Mouse (Mus musculus): Measurements from ENCODE around the gene Tfpt. TPM values are rescaled to one million over a fixed set of nuclear protein-coding genes. Genes with fewer than 3 reads are reported as not detected.

The Tfpt gene
- total and polyA plus RNA-seq, 2 experiments: 4.3 to 5.7 TPM

DNA sequence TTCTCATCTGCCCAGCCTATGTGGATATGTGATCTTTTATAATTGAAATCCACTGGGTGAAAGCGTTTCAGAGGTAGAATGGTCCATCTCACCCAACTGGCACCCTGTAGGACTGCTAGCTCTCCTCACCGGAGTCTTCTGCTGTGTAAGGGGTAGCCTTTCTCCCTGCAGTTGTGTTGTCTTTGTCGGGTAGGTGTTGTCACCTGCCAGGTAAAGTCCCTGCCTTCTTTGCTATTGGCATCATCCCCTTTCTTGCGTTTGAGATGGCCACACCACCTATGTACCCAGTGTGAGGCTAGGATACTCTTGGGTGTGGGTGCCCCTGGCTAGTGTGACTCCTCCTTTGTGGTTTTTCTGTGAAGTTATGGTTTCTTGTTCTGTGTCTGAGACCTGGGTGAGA is 16.9 kb upstream of the Tfpt start:
- H3K79me2 ChIP-seq (ENCODE audit: control insufficient read depth, insufficient read depth, low read length): peaks cover 24% of the 10 kb centered on the region
- peaks cover 15% of the 10 kb centered on the region for H3K4me1 ChIP-seq (ENCODE audit: control insufficient read depth, insufficient read depth, low read length)
- peak overlapping the region; percentile 21; the same call in 1 of the 2 replicates for H3K9ac ChIP-seq (ENCODE audit: low read depth, low read length)
- DNase-seq (ENCODE audit: extremely low read depth, low read depth, low spot score): no peak
- no peak overlapping the region for H3K27ac ChIP-seq (replicated peaks; ENCODE audit: insufficient read depth, low read depth, low read length)
- no peaks in the 10 kb centered on the region for H3K27me3 ChIP-seq (ENCODE audit: control insufficient read depth, insufficient read depth, low read length)
- peaks cover 13% of the 10 kb centered on the region for H3K36me3 ChIP-seq (ENCODE audit: control insufficient read depth, insufficient read depth, low read length)
- TF ChIP-seq POLR2A (IDR thresholded peaks at IDR 0.05; ENCODE audit: extremely low read depth, insufficient read depth, low read length) (no peak), CTCF (IDR thresholded peaks at IDR 0.05; ENCODE audit: low read depth, low read length) (no peak)
- WGBS: 59% methylated on average over 4 of the region's 4 CpGs
- no peak overlapping the region for H3K4me3 ChIP-seq (ENCODE audit: insufficient read depth, low read depth, low read length)

DNA sequence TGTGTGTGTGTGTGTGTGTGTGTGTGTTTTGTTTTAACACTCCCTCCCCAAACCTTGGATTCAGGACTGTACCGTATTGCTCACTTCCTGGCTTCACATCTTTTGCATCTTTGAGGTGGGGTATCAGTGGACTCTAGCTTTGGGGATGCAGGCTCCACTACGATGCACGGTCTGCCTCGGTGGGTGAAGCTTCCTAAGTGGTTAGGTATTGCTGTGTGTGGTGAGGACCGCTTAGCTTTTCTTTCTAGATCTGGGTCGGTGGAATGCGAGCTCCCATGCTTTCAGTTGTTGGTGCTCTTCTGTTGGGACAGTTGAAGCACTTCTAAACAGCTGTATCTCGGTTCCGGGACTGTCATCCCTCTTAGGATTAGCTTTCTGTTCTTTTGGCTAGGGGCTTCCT is 16.5 kb upstream of the Tfpt start:
- Histone ChIP-seq H3K9ac (ENCODE audit: low read depth, low read length) (peak overlapping the region; percentile 98), H3K4me1 (ENCODE audit: control insufficient read depth, insufficient read depth, low read length) (peaks cover 15% of the 10 kb centered on the region), H3K36me3 (ENCODE audit: control insufficient read depth, insufficient read depth, low read length) (peaks cover 9% of the 10 kb centered on the region), H3K27ac (replicated peaks; ENCODE audit: insufficient read depth, low read depth, low read length) (0 out of 2 replicates have a peak overlapping the region, but pooled peaks have one; percentile 94), H3K27me3 (ENCODE audit: control insufficient read depth, insufficient read depth, low read length) (no peaks in the 10 kb centered on the region), H3K4me3 (ENCODE audit: insufficient read depth, low read depth, low read length) (peak overlapping the region; percentile 97), H3K79me2 (ENCODE audit: control insufficient read depth, insufficient read depth, low read length) (peaks cover 24% of the 10 kb centered on the region)
- DNase-seq (ENCODE audit: extremely low read depth, low read depth, low spot score): no peak
- TF ChIP-seq POLR2A (IDR thresholded peaks at IDR 0.05; ENCODE audit: extremely low read depth, insufficient read depth, low read length): no peak
- no peak for TF ChIP-seq CTCF (IDR thresholded peaks at IDR 0.05; ENCODE audit: low read depth, low read length)
- WGBS: 10% methylated on average over 9 of the region's 9 CpGs

DNA sequence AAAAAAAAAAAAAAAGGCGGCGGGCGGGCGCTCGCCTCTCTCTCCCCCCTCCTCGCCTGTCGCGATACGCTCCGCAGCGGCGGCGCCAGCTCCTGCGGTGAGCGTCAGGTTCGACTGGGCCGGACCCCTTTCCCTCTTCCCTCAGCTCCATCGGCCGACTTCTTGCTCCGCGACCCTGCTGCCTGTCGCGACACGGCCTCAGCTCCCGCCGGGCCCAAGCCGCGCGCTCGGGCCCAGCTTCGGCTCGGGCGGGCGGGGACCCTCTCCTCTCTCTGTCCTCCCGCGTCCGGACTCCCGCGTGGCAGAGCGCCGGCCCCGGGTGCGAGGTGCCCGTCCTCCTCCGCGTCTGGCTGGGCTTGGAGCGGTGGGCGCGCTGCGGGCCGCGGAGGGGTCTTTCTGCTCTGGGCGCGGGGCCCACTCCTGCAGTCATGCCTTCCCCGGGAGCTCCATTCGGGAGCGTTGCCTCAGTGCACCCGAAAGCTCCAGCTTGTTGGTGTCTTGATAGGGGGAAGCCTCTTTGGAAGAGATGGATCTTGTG is 15.8 kb upstream of the Tfpt start:
- Histone ChIP-seq H3K27ac (replicated peaks; ENCODE audit: insufficient read depth, low read depth, low read length) (peak overlapping the region; percentile 94), H3K4me1 (ENCODE audit: control insufficient read depth, insufficient read depth, low read length) (peaks cover 15% of the 10 kb centered on the region), H3K79me2 (ENCODE audit: control insufficient read depth, insufficient read depth, low read length) (peaks cover 24% of the 10 kb centered on the region), H3K27me3 (ENCODE audit: control insufficient read depth, insufficient read depth, low read length) (no peaks in the 10 kb centered on the region), H3K9ac (ENCODE audit: low read depth, low read length) (peak overlapping the region; percentile 98), H3K36me3 (ENCODE audit: control insufficient read depth, insufficient read depth, low read length) (peaks cover 4% of the 10 kb centered on the region), H3K4me3 (ENCODE audit: insufficient read depth, low read depth, low read length) (peak overlapping the region; percentile 97)
- under 1% methylated on average over 54 of the region's 58 CpGs for WGBS
- no peak for TF ChIP-seq POLR2A (IDR thresholded peaks at IDR 0.05; ENCODE audit: extremely low read depth, insufficient read depth, low read length)
- no peak for TF ChIP-seq CTCF (IDR thresholded peaks at IDR 0.05; ENCODE audit: low read depth, low read length)
- no peak for DNase-seq (ENCODE audit: extremely low read depth, low read depth, low spot score)

DNA sequence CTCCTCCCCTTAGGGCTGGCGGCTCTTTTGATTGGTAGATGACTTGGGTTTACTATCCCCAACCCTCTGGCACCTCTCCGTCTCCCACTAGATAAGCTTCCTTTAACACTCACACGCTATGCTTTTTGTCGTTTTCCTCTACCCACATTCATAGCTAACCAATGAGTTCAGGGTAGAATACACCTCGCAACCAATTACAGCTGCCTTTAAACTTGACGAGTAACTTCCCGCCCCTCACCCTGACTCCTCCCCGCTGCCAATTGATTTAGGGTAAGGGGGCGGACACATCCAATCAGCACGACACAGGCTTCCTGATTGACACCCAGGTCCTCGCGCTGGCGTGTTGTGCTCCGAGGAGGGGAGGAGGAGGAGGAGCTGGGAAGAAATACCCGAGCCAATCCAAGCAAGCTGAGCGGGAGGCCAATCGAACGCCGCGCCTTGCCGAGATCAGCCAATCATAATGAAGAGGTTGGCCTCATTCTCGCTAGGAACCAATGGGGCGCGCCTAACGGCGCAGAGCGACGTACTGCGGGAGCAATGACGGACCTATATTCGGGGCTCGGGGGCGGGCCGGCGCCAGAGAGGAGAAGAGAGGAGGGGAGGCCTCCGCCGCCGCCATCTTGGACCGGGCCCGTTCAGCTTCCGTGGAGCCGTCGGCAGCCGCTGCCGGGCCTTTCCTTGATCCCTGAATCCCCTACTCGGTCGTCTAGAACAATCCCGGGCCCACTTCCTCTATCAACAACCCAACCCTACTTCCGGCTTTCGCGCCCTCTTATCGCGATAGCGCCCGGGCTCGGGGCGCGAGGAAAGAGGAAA is 15.2 kb upstream of the Tfpt start, which contains the start of gene Cnot3:
Gene Cnot3, plus strand, starts transcription at position 597 of the 816 bp plus-strand sequence.
- TF ChIP-seq POLR2A (IDR thresholded peaks at IDR 0.05; ENCODE audit: extremely low read depth, insufficient read depth, low read length) (peak; percentile 83), CTCF (IDR thresholded peaks at IDR 0.05; ENCODE audit: low read depth, low read length) (no peak)
- Histone ChIP-seq H3K27me3 (ENCODE audit: control insufficient read depth, insufficient read depth, low read length) (no peaks in the 10 kb centered on the region), H3K4me1 (ENCODE audit: control insufficient read depth, insufficient read depth, low read length) (peaks cover 15% of the 10 kb centered on the region), H3K4me3 (ENCODE audit: insufficient read depth, low read depth, low read length) (peak within 1 kb of the TSS; percentile 97), H3K36me3 (ENCODE audit: control insufficient read depth, insufficient read depth, low read length) (no peaks in the 10 kb centered on the region), H3K9ac (ENCODE audit: low read depth, low read length) (peak within 1 kb of the TSS; percentile 98), H3K27ac (replicated peaks; ENCODE audit: insufficient read depth, low read depth, low read length) (peak within 1 kb of the TSS; percentile 94), H3K79me2 (ENCODE audit: control insufficient read depth, insufficient read depth, low read length) (peaks cover 24% of the 10 kb centered on the region)
- DNase-seq (ENCODE audit: extremely low read depth, low read depth, low spot score): peak; percentile 99
- WGBS: under 1% methylated on average over 58 of the region's 58 CpGs

DNA sequence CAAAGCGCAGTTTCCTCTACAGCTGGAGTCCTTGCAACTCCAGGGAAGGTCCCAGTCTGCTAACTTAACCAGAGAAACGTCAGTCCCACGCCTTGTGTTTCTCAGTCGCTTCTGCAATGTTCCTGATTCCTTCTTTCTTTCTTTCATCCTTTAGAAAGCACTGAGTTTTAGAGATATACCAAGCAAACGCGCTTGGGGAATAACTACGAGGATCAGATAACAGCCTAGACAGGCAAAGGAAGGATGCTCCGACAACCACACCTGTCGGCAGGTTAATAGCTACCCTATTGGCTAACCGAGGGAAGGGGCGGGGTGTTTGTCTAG is 14.6 kb upstream of the Tfpt start:
- WGBS: 1% methylated on average over 11 of the region's 11 CpGs
- Histone ChIP-seq H3K27ac (replicated peaks; ENCODE audit: insufficient read depth, low read depth, low read length) (no peak overlapping the region; the same call in 1 of the 2 replicates), H3K79me2 (ENCODE audit: control insufficient read depth, insufficient read depth, low read length) (peaks cover 24% of the 10 kb centered on the region), H3K9ac (ENCODE audit: low read depth, low read length) (no peak overlapping the region), H3K4me1 (ENCODE audit: control insufficient read depth, insufficient read depth, low read length) (peaks cover 15% of the 10 kb centered on the region), H3K36me3 (ENCODE audit: control insufficient read depth, insufficient read depth, low read length) (no peaks in the 10 kb centered on the region), H3K27me3 (ENCODE audit: control insufficient read depth, insufficient read depth, low read length) (no peaks in the 10 kb centered on the region), H3K4me3 (ENCODE audit: insufficient read depth, low read depth, low read length) (peak overlapping the region; percentile 21; the same call in 1 of the 2 replicates)
- TF ChIP-seq POLR2A (IDR thresholded peaks at IDR 0.05; ENCODE audit: extremely low read depth, insufficient read depth, low read length): no peak
- no peak for TF ChIP-seq CTCF (IDR thresholded peaks at IDR 0.05; ENCODE audit: low read depth, low read length)
- no peak for DNase-seq (ENCODE audit: extremely low read depth, low read depth, low spot score)

DNA sequence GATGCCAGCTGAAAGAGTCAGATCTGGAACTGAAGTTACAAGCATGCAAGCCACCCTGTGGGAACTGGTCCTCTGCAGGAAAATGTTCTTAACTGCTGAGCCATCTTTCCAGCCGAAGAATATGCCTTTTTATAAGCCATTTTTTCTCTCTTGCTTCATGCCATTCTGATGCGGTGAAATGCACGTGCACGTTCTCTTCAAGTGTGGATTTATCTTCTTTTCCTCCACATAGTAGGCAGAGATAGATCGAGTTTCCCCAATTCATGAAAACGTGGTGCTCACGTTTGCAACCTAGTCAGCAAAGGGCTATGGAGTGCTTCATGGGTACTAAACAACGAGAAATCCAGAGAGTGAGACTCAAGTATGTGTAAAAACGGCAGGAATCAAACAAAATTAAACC is 14.1 kb upstream of the Tfpt start:
- no peak for TF ChIP-seq CTCF (IDR thresholded peaks at IDR 0.05; ENCODE audit: low read depth, low read length)
- no peak for TF ChIP-seq POLR2A (IDR thresholded peaks at IDR 0.05; ENCODE audit: extremely low read depth, insufficient read depth, low read length)

More for the DNA sequence above, 14.1 kb upstream of the Tfpt start:
- H3K79me2 ChIP-seq (ENCODE audit: control insufficient read depth, insufficient read depth, low read length): peaks cover 24% of the 10 kb centered on the region
- H3K4me1 ChIP-seq (ENCODE audit: control insufficient read depth, insufficient read depth, low read length): peaks cover 15% of the 10 kb centered on the region
- WGBS: 19% methylated on average over 9 of the region's 9 CpGs
- H3K36me3 ChIP-seq (ENCODE audit: control insufficient read depth, insufficient read depth, low read length): no peaks in the 10 kb centered on the region
- H3K4me3 ChIP-seq (ENCODE audit: insufficient read depth, low read depth, low read length): no peak overlapping the region
- DNase-seq (ENCODE audit: extremely low read depth, low read depth, low spot score): no peak
- H3K9ac ChIP-seq (ENCODE audit: low read depth, low read length): no peak overlapping the region
- no peak overlapping the region for H3K27ac ChIP-seq (replicated peaks; ENCODE audit: insufficient read depth, low read depth, low read length)
- H3K27me3 ChIP-seq (ENCODE audit: control insufficient read depth, insufficient read depth, low read length): no peaks in the 10 kb centered on the region

Data from liver, adult 2 months (tissue).